Mouse (Mus musculus) liver, embryonic 12.5 days (tissue): Measurements from ENCODE around the gene Pla1a. TPM values are rescaled to one million over a fixed set of nuclear protein-coding genes. Genes with fewer than 3 reads are reported as not detected.
"Not testable (repeated sequence)": the region's sequence is repeated elsewhere in the genome, so short reads cannot be mapped to it uniquely, and the experiment has no call there.

Source experiments
- ATAC-seq: fragments of 200-750 bp; cut with Nextera tagmentation; 2 replicates; pipeline ENCODE4 v1.8.0; 2017; ENCODE audit warnings: moderate number of reproducible peaks, mild to moderate bottlenecking, moderate library complexity
- H3K27ac ChIP-seq: fragments of 300-500 bp; sonication (generic); 2 replicates; pipeline ENCODE4 v1.5.1; 2016; ENCODE audit warnings: mild to moderate bottlenecking
- H3K27me3 ChIP-seq: fragments of 300-500 bp; sonication (generic); replicated peaks from 2 replicates; pipeline ENCODE4 v1.6.1; 2016; ENCODE audit warnings: mild to moderate bottlenecking, moderate library complexity
- H3K36me3 ChIP-seq: fragments of 300-500 bp; sonication (generic); 2 replicates; pipeline ENCODE4 v1.6.1; 2016; ENCODE audit warnings: mild to moderate bottlenecking, moderate library complexity
- H3K4me1 ChIP-seq: fragments of 300-500 bp; sonication (generic); 2 replicates; pipeline ENCODE4 v1.6.1; 2016
- H3K4me2 ChIP-seq: fragments of 300-500 bp; sonication (generic); 2 replicates; pipeline ENCODE4 v1.6.1; 2016; ENCODE audit warnings: mild to moderate bottlenecking, moderate library complexity
- H3K4me3 ChIP-seq: fragments of 300-500 bp; sonication (generic); 2 replicates; pipeline ENCODE4 v1.5.1; 2016; ENCODE audit warnings: mild to moderate bottlenecking, moderate library complexity
- H3K9ac ChIP-seq: fragments of 300-500 bp; sonication (generic); 2 replicates; pipeline ENCODE4 v1.6.1; 2016; ENCODE audit warnings: mild to moderate bottlenecking, moderate library complexity
- H3K9me3 ChIP-seq: fragments of 300-500 bp; sonication (generic); replicated peaks from 2 replicates; pipeline ENCODE4 v1.6.1; 2016; ENCODE audit warnings: mild to moderate bottlenecking, moderate library complexity
- WGBS: fragments of 180-500 bp; shearing (Covaris S2); methylation state at CpG from one replicate; pipeline ENCODE4 v1.1.7; 2016; ENCODE audit not compliant: insufficient replicate concordance; 5-methylcytosine and 5-hydroxymethylcytosine counted together
- polyA plus RNA-seq: library from polyadenylated mRNA; unstranded; fragments of >200 nt; fragmentation: Nextera tagmentation; extraction: Ambion mirVana; gene quantifications from 2 replicates; pipeline ENCODE4 v1.2.1, GENCODE M21; 2016

Gene Pla1a
- polyA plus RNA-seq = 3.4 TPM in 2 replicates

DNA sequence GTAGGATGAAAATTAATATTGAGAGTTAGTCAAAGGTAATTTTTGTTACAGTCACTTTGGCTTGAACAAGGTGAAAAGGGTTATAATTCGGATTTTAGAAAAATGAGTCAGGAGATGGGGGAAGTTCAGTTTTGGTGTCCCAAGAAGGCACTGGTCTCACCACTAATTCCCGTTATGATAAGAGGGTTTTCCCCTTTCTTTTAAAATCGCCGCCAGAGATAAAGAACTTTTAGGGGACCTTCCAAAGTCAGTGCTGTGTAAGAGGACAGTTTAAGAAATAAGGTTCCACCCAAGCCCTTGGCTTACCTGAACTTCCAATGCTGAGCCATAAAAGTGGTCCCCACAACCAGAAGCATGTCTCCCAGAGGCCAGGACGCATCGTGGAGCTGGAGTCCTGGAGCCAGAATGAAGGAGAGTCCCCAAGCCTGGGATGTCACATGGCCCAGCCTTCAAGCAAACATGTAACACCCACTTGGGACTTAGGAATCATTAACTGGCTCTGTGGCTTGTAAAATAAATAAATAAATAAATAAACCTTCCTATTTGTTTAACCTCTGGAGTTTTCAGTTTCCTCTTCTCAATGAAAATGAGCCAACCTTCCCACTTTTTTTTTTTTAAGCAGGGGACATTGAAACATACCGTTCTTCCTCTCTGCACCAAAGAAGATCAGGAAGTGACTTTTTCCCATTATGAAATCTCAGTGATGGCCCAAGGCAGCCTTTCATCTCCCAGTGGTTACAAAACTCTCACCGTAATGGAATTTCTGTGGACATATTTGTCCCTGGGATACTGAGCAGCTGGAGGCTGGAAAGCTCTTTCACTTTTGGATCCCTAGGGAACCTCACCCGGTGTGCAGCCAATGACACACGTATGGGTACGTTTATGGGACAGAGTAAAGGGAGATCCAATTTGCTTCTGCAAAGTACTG, at the start of gene Pla1a:
Gene Pla1a (minus strand): TSS at position 648 of the 928 bp plus-strand sequence.
- Histone ChIP-seq H3K27ac (no peak within 1 kb of the TSS), H3K27me3 (no peaks in the 10 kb centered on the region), H3K36me3 (no peaks in the 10 kb centered on the region), H3K9ac (no peak within 1 kb of the TSS), H3K4me1 (peaks cover 14% of the 10 kb centered on the region), H3K4me3 (no peak within 1 kb of the TSS), H3K9me3 (no peaks in the 10 kb centered on the region), H3K4me2 (peak within 1 kb of the TSS; percentile 6; the same call in 1 of the 2 replicates)
- 58% methylated on average over 11 of the region's 11 CpGs for WGBS
- no peak for ATAC-seq

DNA sequence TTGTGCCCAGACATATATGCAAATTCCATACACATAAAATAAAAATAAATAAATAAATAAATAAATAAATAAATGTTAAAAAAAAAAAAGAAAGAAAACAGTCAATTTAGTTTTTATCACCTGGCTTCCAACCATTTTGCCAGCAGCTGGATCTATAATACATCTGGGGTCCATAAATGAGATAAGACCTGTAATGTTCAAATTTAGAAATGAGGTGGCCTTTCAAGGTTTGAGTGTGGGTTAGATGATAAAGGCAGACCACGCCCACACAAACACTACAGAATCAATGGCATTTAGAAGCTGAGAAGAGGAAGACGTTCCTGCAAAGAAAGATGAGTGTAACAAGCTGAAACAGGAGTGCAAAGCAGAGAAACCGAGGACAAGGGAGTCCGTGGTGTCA, 48.4 kb upstream of the Pla1a start:
- peaks cover 31% of the 10 kb centered on the region for H3K27me3 ChIP-seq
- no peaks in the 10 kb centered on the region for H3K36me3 ChIP-seq
- no peaks in the 10 kb centered on the region for H3K9me3 ChIP-seq
- H3K4me1 ChIP-seq = peaks cover 45% of the 10 kb centered on the region
- H3K27ac ChIP-seq = no peak overlapping the region
- H3K4me2 ChIP-seq = peak overlapping the region; percentile 41
- no peak overlapping the region for H3K4me3 ChIP-seq
- ATAC-seq = peak; percentile 68; the same call in 1 of the 2 replicates
- 29% methylated on average over 4 of the region's 4 CpGs for WGBS
- H3K9ac ChIP-seq = no peak overlapping the region

DNA sequence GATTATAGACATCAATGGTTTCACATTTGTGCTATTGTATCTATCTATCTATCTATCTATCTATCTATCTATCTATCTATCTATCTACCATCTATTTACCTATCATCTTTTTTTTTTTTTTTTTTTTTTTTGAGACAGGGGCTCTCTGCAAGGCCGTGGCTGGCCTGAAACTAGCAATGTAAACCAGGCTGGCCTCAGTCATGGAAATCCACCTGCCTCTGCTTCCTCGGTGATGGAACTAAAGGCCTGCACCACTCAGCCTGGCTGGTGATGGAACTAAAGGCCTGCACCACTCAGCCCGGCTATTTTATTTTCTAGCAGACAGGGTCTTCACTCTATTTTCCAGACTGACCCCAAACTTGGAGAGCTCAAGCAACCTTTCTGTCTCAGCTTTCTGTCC, 45.4 kb upstream of the Pla1a start:
- peaks cover 64% of the 10 kb centered on the region for H3K4me1 ChIP-seq
- no peak overlapping the region for H3K9ac ChIP-seq
- H3K4me3 ChIP-seq = no peak overlapping the region
- ATAC-seq = no peak
- H3K27me3 ChIP-seq = peaks cover 10% of the 10 kb centered on the region
- H3K4me2 ChIP-seq = no peak overlapping the region
- H3K27ac ChIP-seq = no peak overlapping the region
- WGBS = 79% methylated on average over 3 of the region's 3 CpGs
- H3K9me3 ChIP-seq = no peaks in the 10 kb centered on the region
- H3K36me3 ChIP-seq = no peaks in the 10 kb centered on the region

DNA sequence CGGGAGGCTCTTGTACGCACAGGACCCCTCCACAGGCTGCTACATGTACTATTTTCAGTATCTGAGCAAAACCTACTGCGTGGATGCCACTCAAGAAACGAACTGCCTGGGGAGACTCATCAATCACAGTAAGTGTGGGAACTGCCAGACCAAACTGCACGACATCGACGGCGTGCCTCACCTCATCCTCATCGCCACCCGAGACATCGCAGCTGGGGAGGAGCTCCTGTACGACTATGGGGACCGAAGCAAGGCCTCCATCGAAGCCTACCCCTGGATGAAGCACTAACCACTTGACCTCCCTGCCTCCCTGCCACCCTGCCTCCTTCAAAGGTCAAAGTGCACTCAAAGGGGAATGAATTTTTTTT, 44.3 kb upstream of the Pla1a start:
- H3K27ac ChIP-seq, H3K27me3 ChIP-seq, ATAC-seq, H3K9me3 ChIP-seq, H3K36me3 ChIP-seq: not testable (repeated sequence)
- Histone ChIP-seq H3K4me2 (peak overlapping the region; percentile 87), H3K4me1 (peaks cover 67% of the 10 kb centered on the region), H3K9ac (peak overlapping the region; percentile 66; the same call in 1 of the 2 replicates), H3K4me3 (peak overlapping the region; percentile 58)
- WGBS = 50% methylated on average over 14 of the region's 14 CpGs

DNA sequence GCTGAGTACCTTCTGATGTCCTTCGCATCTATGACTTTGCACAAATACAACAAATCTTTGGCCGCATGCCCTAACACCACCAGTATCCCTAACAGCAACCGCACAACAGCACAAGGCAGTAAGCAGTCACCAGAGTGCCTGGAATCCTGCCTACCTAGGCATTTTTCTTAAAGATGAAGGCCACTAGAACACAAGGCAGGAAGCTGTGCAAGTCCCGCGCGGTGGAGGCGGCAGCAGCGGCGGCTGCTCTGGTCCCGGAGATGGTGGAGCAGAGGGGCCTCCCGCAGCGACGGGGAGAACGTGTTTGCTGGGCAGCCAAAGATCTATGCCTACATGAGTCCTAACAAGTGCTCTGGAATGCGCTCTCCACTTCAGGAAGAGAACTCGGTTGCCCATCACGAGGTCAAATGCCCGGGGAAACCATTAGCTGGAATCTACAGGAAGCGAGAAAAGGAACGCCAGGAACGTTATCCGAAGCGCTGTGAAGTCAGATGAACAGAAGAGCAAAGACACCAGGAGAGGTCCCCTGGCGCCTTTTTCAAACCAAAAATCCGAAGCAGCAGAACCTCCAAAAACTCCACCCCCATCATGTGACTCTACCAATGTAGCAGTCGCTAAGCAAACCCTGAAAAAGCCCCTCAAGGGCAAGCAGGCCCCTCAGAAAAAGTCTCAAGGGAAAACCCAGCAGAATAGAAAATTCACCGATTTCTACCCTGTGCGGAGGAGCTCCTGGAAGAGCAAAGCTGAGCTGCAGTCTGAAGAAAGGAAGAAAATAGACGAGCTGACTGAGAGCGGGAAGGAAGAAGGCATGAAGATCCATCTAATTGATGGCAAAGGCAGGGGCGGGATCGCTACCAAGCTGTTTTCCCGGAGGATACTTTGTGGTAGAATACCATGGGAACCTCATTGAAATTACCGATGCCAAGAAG, 43.6 kb upstream of the Pla1a start:
- Histone ChIP-seq H3K27me3 (no peaks in the 10 kb centered on the region), H3K4me2 (peak overlapping the region; percentile 87), H3K36me3 (no peaks in the 10 kb centered on the region), H3K4me3 (peak overlapping the region; percentile 58), H3K9ac (peak overlapping the region; percentile 66), H3K9me3 (no peaks in the 10 kb centered on the region), H3K4me1 (peaks cover 67% of the 10 kb centered on the region), H3K27ac (peak overlapping the region; percentile 61; the same call in 1 of the 2 replicates)
- WGBS = 8% methylated on average over 34 of the region's 34 CpGs
- ATAC-seq = peak; percentile 31; the same call in 1 of the 2 replicates

DNA sequence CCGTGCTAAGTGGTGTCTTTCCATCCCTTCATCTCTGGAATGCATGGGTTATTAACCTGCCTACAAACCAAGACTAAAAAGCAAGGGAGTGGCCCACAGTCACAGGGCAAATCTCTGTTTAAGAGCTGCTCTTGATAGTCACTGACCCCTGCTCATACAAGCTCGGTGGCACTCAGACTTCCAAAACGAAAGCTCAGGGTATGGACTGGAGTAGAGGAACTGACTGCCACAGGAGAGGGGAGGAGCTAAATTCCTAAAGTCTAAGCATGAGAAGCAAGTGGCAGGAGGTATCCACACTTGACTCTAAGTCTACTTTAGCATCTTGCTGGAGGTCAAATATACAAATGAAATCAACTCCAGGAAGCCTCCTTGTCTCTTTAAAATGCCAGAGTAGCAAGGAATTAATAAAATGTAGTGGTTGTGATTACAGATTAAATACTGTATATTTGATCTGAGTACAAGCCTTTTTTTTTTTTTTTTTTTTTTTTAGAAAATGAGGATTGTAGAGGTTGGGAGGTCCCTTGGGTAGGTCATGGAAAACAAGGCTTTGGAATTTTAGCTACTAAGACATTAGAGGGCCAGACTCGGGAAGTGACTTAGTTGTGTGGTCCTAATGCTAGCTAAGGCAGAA, 42.9 kb upstream of the Pla1a start:
- H3K4me2 ChIP-seq = peak overlapping the region; percentile 87
- no peaks in the 10 kb centered on the region for H3K9me3 ChIP-seq
- H3K27me3 ChIP-seq = no peaks in the 10 kb centered on the region
- 32% methylated on average over 4 of the region's 4 CpGs for WGBS
- peaks cover 61% of the 10 kb centered on the region for H3K4me1 ChIP-seq
- no peak overlapping the region for H3K27ac ChIP-seq
- H3K9ac ChIP-seq = peak overlapping the region; percentile 66; the same call in 1 of the 2 replicates
- peak overlapping the region; percentile 58 for H3K4me3 ChIP-seq
- no peaks in the 10 kb centered on the region for H3K36me3 ChIP-seq
- ATAC-seq = no peak

DNA sequence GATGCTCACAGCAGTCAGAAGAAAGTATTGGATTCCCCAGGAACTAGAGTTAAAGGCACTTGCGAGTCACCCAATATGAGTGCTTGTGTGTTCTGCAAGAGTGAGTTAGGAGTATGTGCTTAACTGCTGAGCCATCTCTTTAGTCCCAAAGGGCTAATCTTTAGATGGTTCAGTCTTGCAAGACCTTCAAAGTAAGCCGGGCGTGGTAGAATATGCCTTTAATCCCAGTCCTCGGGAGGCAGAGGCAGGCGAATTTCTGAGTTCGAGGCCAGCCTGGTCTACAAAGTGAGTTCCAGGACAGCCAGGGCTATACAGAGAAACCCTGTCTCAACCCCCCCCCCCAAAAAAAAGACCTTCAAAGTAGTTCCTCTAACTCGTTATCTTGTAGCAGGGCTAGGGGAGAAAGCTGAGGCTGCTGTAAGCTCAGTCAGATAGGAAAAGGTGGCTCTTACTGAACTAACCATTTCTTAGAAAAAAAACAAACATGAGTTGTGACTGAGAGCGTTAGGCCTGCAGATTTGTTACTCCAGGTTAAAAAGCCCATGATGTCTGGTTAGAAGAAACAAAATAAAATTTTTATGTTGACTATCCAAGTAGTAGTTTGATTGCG, 41.8 kb upstream of the Pla1a start:
- Histone ChIP-seq H3K4me1 (peaks cover 58% of the 10 kb centered on the region), H3K4me2 (no peak overlapping the region)
- 58% methylated on average over 9 of the region's 9 CpGs for WGBS

DNA sequence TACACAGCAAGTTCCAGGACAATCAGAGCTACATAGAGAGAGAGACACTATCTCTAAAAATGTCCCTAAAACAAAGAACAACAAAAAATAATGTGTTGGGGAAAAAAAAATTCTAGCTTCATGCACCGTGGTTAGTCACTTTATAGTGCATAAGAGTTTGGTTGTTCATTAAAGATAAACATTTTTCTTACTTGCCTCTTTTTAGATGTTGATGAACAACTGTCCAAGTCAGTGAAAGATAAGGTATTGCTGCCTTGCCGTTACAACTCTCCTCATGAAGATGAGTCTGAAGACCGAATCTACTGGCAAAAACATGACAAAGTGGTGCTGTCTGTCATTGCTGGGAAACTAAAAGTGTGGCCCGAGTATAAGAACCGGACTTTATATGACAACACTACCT, 40.7 kb upstream of the Pla1a start:
- ATAC-seq = no peak
- H3K4me3 ChIP-seq = no peak overlapping the region
- H3K9me3 ChIP-seq = no peaks in the 10 kb centered on the region
- H3K36me3 ChIP-seq = no peaks in the 10 kb centered on the region
- no peak overlapping the region for H3K4me2 ChIP-seq
- no peak overlapping the region for H3K9ac ChIP-seq
- H3K4me1 ChIP-seq = peaks cover 60% of the 10 kb centered on the region
- no peak overlapping the region for H3K27ac ChIP-seq
- WGBS = 36% methylated on average over 5 of the region's 5 CpGs
- no peaks in the 10 kb centered on the region for H3K27me3 ChIP-seq

More for the DNA sequence above, 41.8 kb upstream of the Pla1a start:
- Histone ChIP-seq H3K27me3 (no peaks in the 10 kb centered on the region), H3K9me3 (no peaks in the 10 kb centered on the region), H3K4me3 (no peak overlapping the region), H3K27ac (no peak overlapping the region), H3K9ac (no peak overlapping the region), H3K36me3 (no peaks in the 10 kb centered on the region)
- no peak for ATAC-seq

DNA sequence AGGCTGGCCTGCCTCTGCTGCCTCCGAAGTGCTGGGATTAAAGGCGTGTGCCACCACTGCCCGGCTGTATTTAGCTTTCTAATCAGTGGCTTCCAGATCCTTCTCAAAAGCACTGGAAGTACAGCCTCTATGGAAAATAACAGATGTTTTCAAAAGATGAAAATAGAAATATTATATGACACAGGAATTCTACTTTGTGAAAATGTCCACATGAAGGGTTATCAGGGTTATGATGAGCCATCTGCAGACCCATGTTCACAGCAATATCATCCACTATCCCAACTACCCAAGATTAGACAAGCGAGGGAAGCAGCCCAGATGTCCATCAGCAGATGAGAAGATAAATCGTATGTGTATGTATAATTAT, 39.5 kb upstream of the Pla1a start:
- Histone ChIP-seq H3K4me3 (no peak overlapping the region), H3K27ac (no peak overlapping the region), H3K27me3 (no peaks in the 10 kb centered on the region), H3K36me3 (no peaks in the 10 kb centered on the region), H3K4me1 (peaks cover 72% of the 10 kb centered on the region), H3K9me3 (no peaks in the 10 kb centered on the region), H3K4me2 (no peak overlapping the region), H3K9ac (no peak overlapping the region)
- ATAC-seq = peak; percentile 50
- WGBS = 46% methylated on average over 5 of the region's 5 CpGs

DNA sequence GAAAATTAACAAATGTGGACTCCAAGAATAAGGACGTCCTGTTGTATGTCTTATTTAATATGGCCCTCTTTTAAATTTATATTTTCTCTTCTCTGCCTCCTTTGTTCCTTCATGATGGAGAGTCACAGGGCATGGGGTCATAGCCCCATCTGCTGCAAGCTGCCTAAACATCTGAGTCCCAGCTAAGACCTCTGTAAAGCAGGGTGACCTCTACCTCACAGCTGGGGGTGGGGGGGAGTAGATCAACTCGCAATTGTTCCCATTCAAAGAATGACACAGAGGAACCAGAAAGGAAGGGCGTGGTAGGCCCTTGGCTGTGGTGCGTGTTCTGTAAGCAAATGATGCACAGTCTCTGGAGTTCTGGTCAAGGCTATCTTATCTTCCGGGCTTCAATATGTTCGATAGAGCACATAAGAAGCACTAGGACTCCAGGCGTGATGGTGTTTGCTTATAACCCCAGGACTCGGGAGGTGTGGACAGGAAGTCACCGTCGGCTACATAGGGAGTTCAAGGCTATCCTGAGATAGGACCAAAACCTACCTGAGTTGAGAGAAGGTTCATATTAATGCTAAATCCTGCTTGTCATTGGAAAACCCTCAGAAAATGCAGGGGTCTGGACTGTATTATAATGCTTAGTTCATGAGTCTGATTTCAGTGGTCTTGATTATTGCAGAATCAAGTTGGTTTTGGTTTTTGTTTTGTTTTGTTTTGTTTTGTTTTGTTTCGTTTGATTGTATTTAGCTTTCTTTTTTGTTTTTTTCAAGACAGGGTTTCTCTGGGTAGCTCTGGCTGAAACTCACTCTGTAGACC, 39.0 kb upstream of the Pla1a start:
- Histone ChIP-seq H3K36me3 (no peaks in the 10 kb centered on the region), H3K4me2 (no peak overlapping the region), H3K4me1 (peaks cover 73% of the 10 kb centered on the region), H3K27ac (no peak overlapping the region), H3K4me3 (no peak overlapping the region), H3K27me3 (no peaks in the 10 kb centered on the region), H3K9ac (no peak overlapping the region), H3K9me3 (no peaks in the 10 kb centered on the region)
- WGBS = 43% methylated on average over 11 of the region's 11 CpGs
- ATAC-seq = no peak

DNA sequence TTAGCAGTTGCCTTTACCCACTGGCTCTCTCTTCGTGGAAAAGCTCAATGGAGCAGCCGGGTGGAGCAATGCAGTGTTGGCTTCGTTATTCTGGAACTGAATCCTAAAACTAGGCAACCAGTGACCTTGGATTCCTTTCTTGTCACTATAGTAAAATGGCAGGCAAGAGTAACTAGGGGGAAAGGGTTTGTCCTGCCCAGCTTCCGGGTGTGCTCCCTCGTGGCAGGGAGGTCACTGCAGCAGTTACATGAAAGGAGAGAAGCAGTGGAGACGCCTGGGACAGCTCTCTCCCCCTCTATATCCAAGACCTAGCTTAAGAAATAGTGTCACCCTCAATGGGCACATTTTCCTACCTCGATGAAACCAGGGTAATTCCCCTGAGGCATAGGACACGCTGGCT, 36.5 kb upstream of the Pla1a start:
- Histone ChIP-seq H3K4me1 (peaks cover 55% of the 10 kb centered on the region), H3K4me3 (no peak overlapping the region), H3K36me3 (no peaks in the 10 kb centered on the region), H3K9me3 (no peaks in the 10 kb centered on the region), H3K4me2 (no peak overlapping the region), H3K9ac (no peak overlapping the region), H3K27ac (no peak overlapping the region), H3K27me3 (no peaks in the 10 kb centered on the region)
- ATAC-seq = no peak
- 68% methylated on average over 8 of the region's 8 CpGs for WGBS
